Mouse (Mus musculus): ENCODE measurements around the gene Gars. TPM values are rescaled to one million over a fixed set of nuclear protein-coding genes. Genes with fewer than 3 reads are reported as not detected.

Gene Gars
- polyA plus RNA-seq, 1 experiment from 2014 or later = 100 TPM

- H3K27ac ChIP-seq (replicated peaks) = no peak overlapping the region
These were observed 28.2 kb upstream of the Gars start for GRCm38 (mm10) chr6:55009391-55010230.

GRCm38 (mm10) chr6:55010330-55011091 lies 27.3 kb upstream of the Gars start:
- Histone ChIP-seq H3K9ac (no peak overlapping the region), H3K36me3 (replicated peaks) (no peaks in the 10 kb centered on the region), H3K4me1 (replicated peaks) (no peaks in the 10 kb centered on the region), H3K4me3 (replicated peaks) (no peak overlapping the region), H3K9me3 (replicated peaks) (no peaks in the 10 kb centered on the region), H3K27me3 (peaks cover 19% of the 10 kb centered on the region), H3K27ac (replicated peaks) (no peak overlapping the region), H3K4me2 (no peak overlapping the region)
- WGBS (ENCODE audit: insufficient replicate concordance) = 62% methylated on average over 4 of the region's 4 CpGs
- ATAC-seq (ENCODE audit: insufficient read depth) = no peak

More at GRCm38 (mm10) chr6:55009391-55010230, 28.2 kb upstream of the Gars start:
- H3K4me2 ChIP-seq = no peak overlapping the region
- no peaks in the 10 kb centered on the region for H3K36me3 ChIP-seq (replicated peaks)
- no peak for ATAC-seq (ENCODE audit: insufficient read depth)
- no peak overlapping the region for H3K9ac ChIP-seq
- peaks cover 19% of the 10 kb centered on the region for H3K27me3 ChIP-seq
- no peak overlapping the region for H3K4me3 ChIP-seq (replicated peaks)
- H3K9me3 ChIP-seq (replicated peaks) = no peaks in the 10 kb centered on the region
- WGBS (ENCODE audit: insufficient replicate concordance) = 46% methylated on average over 16 of the region's 16 CpGs
- H3K4me1 ChIP-seq (replicated peaks) = no peaks in the 10 kb centered on the region

- Histone ChIP-seq H3K9me3 (replicated peaks) (no peaks in the 10 kb centered on the region), H3K9ac (no peak overlapping the region), H3K27me3 (peaks cover 19% of the 10 kb centered on the region), H3K4me1 (replicated peaks) (peaks cover 8% of the 10 kb centered on the region; the same call in 1 of the 2 replicates), H3K4me3 (replicated peaks) (no peak overlapping the region), H3K27ac (replicated peaks) (no peak overlapping the region), H3K36me3 (replicated peaks) (no peaks in the 10 kb centered on the region), H3K4me2 (no peak overlapping the region)
- no peak for ATAC-seq (ENCODE audit: insufficient read depth)
- WGBS (ENCODE audit: insufficient replicate concordance) = 55% methylated on average over 7 of the region's 7 CpGs
These were observed 25.3 kb upstream of the Gars start for GRCm38 (mm10) chr6:55012516-55012915.

GRCm38 (mm10) chr6:55014184-55014583 lies 23.6 kb upstream of the Gars start:
- Histone ChIP-seq H3K9me3 (replicated peaks) (no peaks in the 10 kb centered on the region), H3K4me2 (no peak overlapping the region), H3K4me3 (replicated peaks) (no peak overlapping the region), H3K4me1 (replicated peaks) (peaks cover 8% of the 10 kb centered on the region; the same call in 1 of the 2 replicates), H3K36me3 (replicated peaks) (no peaks in the 10 kb centered on the region), H3K9ac (no peak overlapping the region), H3K27ac (replicated peaks) (no peak overlapping the region), H3K27me3 (peaks cover 12% of the 10 kb centered on the region; the same call in 1 of the 2 replicates)
- 70% methylated on average over 3 of the region's 3 CpGs for WGBS (ENCODE audit: insufficient replicate concordance)
- ATAC-seq (ENCODE audit: insufficient read depth) = no peak

- WGBS (ENCODE audit: insufficient replicate concordance) = 9% methylated on average over 5 of the region's 5 CpGs
- no peaks in the 10 kb centered on the region for H3K9me3 ChIP-seq (replicated peaks)
- peaks cover 4% of the 10 kb centered on the region; the same call in 1 of the 2 replicates for H3K27me3 ChIP-seq
- H3K4me3 ChIP-seq (replicated peaks) = no peak overlapping the region
- no peak overlapping the region for H3K9ac ChIP-seq
- no peaks in the 10 kb centered on the region for H3K36me3 ChIP-seq (replicated peaks)
- no peak for ATAC-seq (ENCODE audit: insufficient read depth)
- H3K4me2 ChIP-seq = no peak overlapping the region
- H3K4me1 ChIP-seq (replicated peaks) = peaks cover 8% of the 10 kb centered on the region; the same call in 1 of the 2 replicates
- H3K27ac ChIP-seq (replicated peaks) = no peak overlapping the region
These were observed 21.6 kb upstream of the Gars start for GRCm38 (mm10) chr6:55016236-55016635.

- Histone ChIP-seq H3K4me1 (replicated peaks) (peaks cover 8% of the 10 kb centered on the region; the same call in 1 of the 2 replicates), H3K9me3 (replicated peaks) (no peaks in the 10 kb centered on the region), H3K27me3 (peaks cover 4% of the 10 kb centered on the region; the same call in 1 of the 2 replicates), H3K9ac (no peak overlapping the region), H3K4me2 (peak overlapping the region; percentile 40), H3K27ac (replicated peaks) (no peak overlapping the region), H3K36me3 (replicated peaks) (no peaks in the 10 kb centered on the region), H3K4me3 (replicated peaks) (no peak overlapping the region)
- 17% methylated on average over 15 of the region's 15 CpGs for WGBS (ENCODE audit: insufficient replicate concordance)
- ATAC-seq (ENCODE audit: insufficient read depth) = peak; percentile 34; the same call in 1 of the 2 replicates
These were observed 20.9 kb upstream of the Gars start for GRCm38 (mm10) chr6:55016710-55017583.

GRCm38 (mm10) chr6:55018417-55018816 lies 19.4 kb upstream of the Gars start:
- Histone ChIP-seq H3K36me3 (replicated peaks) (no peaks in the 10 kb centered on the region), H3K4me1 (replicated peaks) (peaks cover 8% of the 10 kb centered on the region; the same call in 1 of the 2 replicates), H3K4me2 (no peak overlapping the region), H3K27ac (replicated peaks) (no peak overlapping the region), H3K4me3 (replicated peaks) (no peak overlapping the region), H3K9me3 (replicated peaks) (no peaks in the 10 kb centered on the region), H3K9ac (no peak overlapping the region), H3K27me3 (peaks cover 4% of the 10 kb centered on the region; the same call in 1 of the 2 replicates)
- WGBS (ENCODE audit: insufficient replicate concordance) = 63% methylated on average over 2 of the region's 2 CpGs
- ATAC-seq (ENCODE audit: insufficient read depth) = no peak

GRCm38 (mm10) chr6:55021806-55022205 lies 16.0 kb upstream of the Gars start:
- H3K36me3 ChIP-seq (replicated peaks) = no peaks in the 10 kb centered on the region
- no peak overlapping the region for H3K9ac ChIP-seq
- peaks cover 4% of the 10 kb centered on the region; the same call in 1 of the 2 replicates for H3K27me3 ChIP-seq
- ATAC-seq (ENCODE audit: insufficient read depth) = no peak
- peaks cover 1% of the 10 kb centered on the region; the same call in 1 of the 2 replicates for H3K4me1 ChIP-seq (replicated peaks)
- H3K4me3 ChIP-seq (replicated peaks) = no peak overlapping the region
- WGBS (ENCODE audit: insufficient replicate concordance) = 63% methylated on average over 7 of the region's 7 CpGs
- no peaks in the 10 kb centered on the region for H3K9me3 ChIP-seq (replicated peaks)
- no peak overlapping the region for H3K4me2 ChIP-seq
- no peak overlapping the region for H3K27ac ChIP-seq (replicated peaks)

GRCm38 (mm10) chr6:55027642-55028041 lies 10.2 kb upstream of the Gars start:
- H3K36me3 ChIP-seq (replicated peaks) = no peaks in the 10 kb centered on the region
- no peak overlapping the region for H3K9ac ChIP-seq
- no peaks in the 10 kb centered on the region for H3K27me3 ChIP-seq
- ATAC-seq (ENCODE audit: insufficient read depth) = no peak
- no peak overlapping the region for H3K4me2 ChIP-seq
- H3K9me3 ChIP-seq (replicated peaks) = no peaks in the 10 kb centered on the region
- H3K4me1 ChIP-seq (replicated peaks) = no peaks in the 10 kb centered on the region
- H3K27ac ChIP-seq (replicated peaks) = no peak overlapping the region
- 48% methylated on average over 2 of the region's 2 CpGs for WGBS (ENCODE audit: insufficient replicate concordance)
- no peak overlapping the region for H3K4me3 ChIP-seq (replicated peaks)

- no peaks in the 10 kb centered on the region; the same call in 1 of the 2 replicates for H3K27me3 ChIP-seq
- H3K9me3 ChIP-seq (replicated peaks) = no peaks in the 10 kb centered on the region
- H3K4me2 ChIP-seq = peak overlapping the region; percentile 81; the same call in 1 of the 2 replicates
- no peak overlapping the region for H3K9ac ChIP-seq
- H3K36me3 ChIP-seq (replicated peaks) = no peaks in the 10 kb centered on the region
- peaks cover 29% of the 10 kb centered on the region for H3K4me1 ChIP-seq (replicated peaks)
- 0 out of 2 replicates have a peak overlapping the region, but pooled peaks have one; percentile 96 for H3K4me3 ChIP-seq (replicated peaks)
- 84% methylated on average over 4 of the region's 4 CpGs for WGBS (ENCODE audit: insufficient replicate concordance)
- no peak overlapping the region for H3K27ac ChIP-seq (replicated peaks)
- ATAC-seq (ENCODE audit: insufficient read depth) = no peak
These were observed 1.1 kb upstream of the Gars start for GRCm38 (mm10) chr6:55036731-55037130.
